Mouse (Mus musculus) hematopoietic multipotent progenitor cell, adult 10-12 weeks (in vitro differentiated cells): ENCODE measurements around the gene Alyref2. TPM values are rescaled to one million over a fixed set of nuclear protein-coding genes. Genes with fewer than 3 reads are reported as not detected.

Experiments used
- polyA plus RNA-seq: library from polyadenylated mRNA; stranded (reverse); fragments of >175 nt; gene quantifications from 2 replicates; pipeline ENCODE4 v1.2.3, GENCODE M21; 2012; ENCODE audit warnings: low replicate concordance

The Alyref2 gene
- 17.0 and 18.6 TPM in 2 replicates for polyA plus RNA-seq

DNA sequence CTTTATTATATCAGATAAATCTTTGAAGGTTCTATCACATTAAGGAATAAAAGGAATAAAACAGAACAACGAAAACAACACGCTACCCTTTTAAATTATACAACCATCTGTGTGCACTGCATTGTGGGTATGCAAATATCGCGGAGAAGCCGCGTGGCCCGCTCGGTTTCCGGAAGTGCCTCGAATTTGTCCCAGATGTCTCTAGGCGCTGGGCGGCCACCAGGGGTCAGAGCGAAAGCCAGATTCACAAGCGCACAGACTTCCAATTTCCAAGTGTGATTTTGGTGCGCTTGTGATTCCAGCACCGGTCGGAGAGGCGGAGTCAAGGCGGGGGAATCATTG, at the start of gene Alyref2:
TSS of gene Alyref2 (plus strand) at position 229 of the 342 bp plus-strand sequence.

DNA sequence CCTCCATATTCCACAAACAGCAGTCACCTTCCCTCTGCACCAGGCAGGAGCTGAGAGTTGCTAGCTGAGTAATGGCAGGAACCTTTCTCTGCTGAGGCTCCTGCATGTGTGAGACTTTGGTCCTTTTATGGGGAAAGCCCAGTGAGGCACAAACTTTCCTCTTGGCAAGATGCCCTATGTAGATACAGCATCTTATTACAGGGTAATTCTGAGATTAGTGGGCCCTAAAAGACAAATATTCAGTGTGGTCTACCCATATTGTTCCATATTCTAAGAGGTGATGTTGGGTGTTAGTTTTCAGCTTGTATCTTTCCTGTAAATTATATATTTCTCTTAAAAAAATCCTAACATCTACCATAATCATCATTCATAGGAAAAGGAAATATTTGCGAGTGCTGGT, 31.9 kb downstream of the Alyref2 start, which contains the start of gene Itln1:
TSS of gene Itln1 (minus strand) at position 101 of the 400 bp plus-strand sequence.

Other genes with a start within 250 kb of the Alyref2 start
- gene B4galt3, start 233.2 kb upstream of the Alyref2 start, polyA plus RNA-seq, result 63.2 and 69.5 TPM in 2 replicates
- gene Ppox, start 222.3 kb upstream of the Alyref2 start, polyA plus RNA-seq, result 29.7 and 70.3 TPM in 2 replicates
- 77.2 and 163 TPM in 2 replicates for gene Usp21, start 215.5 kb upstream of the Alyref2 start, polyA plus RNA-seq
- 17.7 and 40.2 TPM in 2 replicates for gene Ufc1, start 208.5 kb upstream of the Alyref2 start, polyA plus RNA-seq
- gene Dedd, start 174.3 kb upstream of the Alyref2 start, polyA plus RNA-seq, result 11.6 and 25.3 TPM in 2 replicates
- 9.5 and 14.3 TPM in 2 replicates for gene Nit1, start 157.8 kb upstream of the Alyref2 start, polyA plus RNA-seq
- 6.8 and 10.4 TPM in 2 replicates for gene Pfdn2, start 157.8 kb upstream of the Alyref2 start, polyA plus RNA-seq
- gene Klhdc9, start 142.7 kb upstream of the Alyref2 start, polyA plus RNA-seq, result 0.44 and 0.99 TPM in 2 replicates
- 2.4 and 3.8 TPM in 2 replicates for gene Nectin4, start 133.4 kb upstream of the Alyref2 start, polyA plus RNA-seq
- 174 and 196 TPM in 2 replicates for gene Arhgap30, start 114.5 kb upstream of the Alyref2 start, polyA plus RNA-seq
- gene Usf1, start 92.2 kb upstream of the Alyref2 start, polyA plus RNA-seq, result 54.0 and 85.7 TPM in 2 replicates
- 1.4 TPM in 1 of 2 replicates, not detected in the other for gene Tstd1, start 84.6 kb upstream of the Alyref2 start, polyA plus RNA-seq
- gene F11r, start 65.9 kb upstream of the Alyref2 start, polyA plus RNA-seq, result 0.16 and 1.7 TPM in 2 replicates
- 0.36 and 1.6 TPM in 2 replicates for gene Itln1, start 31.8 kb downstream of the Alyref2 start, polyA plus RNA-seq
- gene Cd244a, start 55.7 kb downstream of the Alyref2 start, polyA plus RNA-seq, result 1.1 and 1.5 TPM in 2 replicates
- 10.9 and 18.3 TPM in 2 replicates for gene Ly9, start 103.9 kb downstream of the Alyref2 start, polyA plus RNA-seq
- 5.1 and 5.5 TPM in 2 replicates for gene Slamf7, start 149.6 kb downstream of the Alyref2 start, polyA plus RNA-seq
- 9.6 and 15.3 TPM in 2 replicates for gene Cd48, start 178.5 kb downstream of the Alyref2 start, polyA plus RNA-seq